Mouse (Mus musculus): Measurements from ENCODE around the gene Rab11fip3.
A peak's percentile ranks its signal among the peaks of the same experiment; 100 is the strongest.
"Not testable (repeated sequence)": the region's sequence is repeated elsewhere in the genome, so short reads cannot be mapped to it uniquely, and the experiment has no call there.

The Rab11fip3 gene

DNA sequence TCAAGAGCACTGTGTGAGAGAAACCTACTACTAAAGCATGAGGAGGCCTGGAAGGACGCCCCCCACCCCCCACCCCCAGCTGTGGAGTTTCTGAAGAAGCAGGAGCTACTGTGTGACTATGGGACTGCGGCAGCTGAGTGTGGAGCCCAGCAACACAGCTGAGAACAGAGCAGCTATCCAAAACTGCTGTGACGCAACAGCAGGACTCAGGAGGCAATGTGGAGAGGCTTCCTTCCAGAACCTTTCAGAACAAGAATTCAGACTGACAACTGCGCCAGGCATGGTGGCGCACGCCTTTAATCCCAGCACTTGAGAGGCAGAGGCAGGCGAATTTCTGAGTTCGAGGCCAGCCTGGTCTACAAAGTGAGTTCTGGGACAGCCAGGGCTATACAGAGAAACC is 28.6 kb downstream of the Rab11fip3 start:
- not testable (repeated sequence) for DNase-seq (ENCODE audit: low spot score)

DNA sequence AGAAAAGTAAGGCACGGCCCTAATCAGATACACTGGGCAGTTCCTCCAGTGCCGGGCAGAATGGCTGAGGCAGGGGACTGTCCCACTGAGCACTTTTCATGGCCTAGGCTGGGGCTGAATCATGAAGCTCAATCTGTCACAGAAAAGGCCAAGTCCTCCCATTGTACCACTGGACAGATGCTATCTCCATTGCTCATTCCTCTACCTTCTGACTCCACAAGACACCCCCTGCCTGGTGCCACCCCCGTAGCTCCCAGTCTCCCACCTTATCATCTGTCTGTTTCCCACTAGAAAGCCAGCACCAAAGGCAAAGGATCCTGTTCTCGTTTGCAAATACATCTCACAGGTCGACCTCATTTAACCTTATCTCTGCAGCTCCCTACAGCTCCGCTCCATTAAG is 37.3 kb downstream of the Rab11fip3 start:
- DNase-seq (ENCODE audit: low spot score), result no peak

DNA sequence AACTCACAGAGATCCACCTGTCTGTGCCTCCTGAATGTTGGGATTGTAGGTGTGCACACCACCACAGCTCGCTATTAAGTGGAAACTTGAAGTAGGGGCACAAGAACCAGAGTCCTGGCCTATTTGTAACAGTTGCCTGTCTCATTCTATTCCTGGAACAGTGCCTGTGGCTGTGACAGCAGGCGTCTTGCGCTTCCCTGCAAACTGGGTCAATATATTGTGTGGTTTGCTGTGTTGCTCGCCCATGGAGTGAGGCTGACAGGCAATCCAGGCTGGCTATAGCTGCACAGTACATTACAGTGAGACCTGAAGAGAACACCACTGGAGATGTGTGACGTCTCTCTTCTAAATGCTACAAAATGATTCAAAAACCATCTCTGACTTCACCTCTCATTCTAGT is 37.8 kb downstream of the Rab11fip3 start:
- DNase-seq (ENCODE audit: low spot score), result no peak

- DNase-seq (ENCODE audit: low spot score), result no peak
These were observed 41.1 kb downstream of the Rab11fip3 start for GRCm38 (mm10) chr17:26028261-26028660.

DNA sequence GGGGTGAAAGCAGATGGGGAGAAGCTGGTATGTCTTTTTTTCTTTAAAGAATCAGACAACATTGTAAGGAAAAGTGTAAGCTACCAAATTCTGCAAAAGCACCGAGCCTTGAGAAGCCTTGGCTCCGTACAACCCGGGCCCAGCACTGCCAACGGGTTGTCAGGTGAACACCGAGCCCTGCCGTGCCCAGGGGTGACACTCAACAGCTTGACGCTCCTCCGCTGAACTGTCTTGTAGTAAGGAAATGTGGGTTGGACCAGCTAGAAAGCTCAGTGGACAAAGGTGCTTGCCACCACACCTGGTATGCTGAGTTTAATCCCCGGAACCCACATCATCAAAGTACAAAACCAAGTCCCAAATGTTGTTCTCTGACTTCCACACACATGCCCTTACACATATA is 44.7 kb downstream of the Rab11fip3 start:
- no peak for DNase-seq (ENCODE audit: low spot score)

DNA sequence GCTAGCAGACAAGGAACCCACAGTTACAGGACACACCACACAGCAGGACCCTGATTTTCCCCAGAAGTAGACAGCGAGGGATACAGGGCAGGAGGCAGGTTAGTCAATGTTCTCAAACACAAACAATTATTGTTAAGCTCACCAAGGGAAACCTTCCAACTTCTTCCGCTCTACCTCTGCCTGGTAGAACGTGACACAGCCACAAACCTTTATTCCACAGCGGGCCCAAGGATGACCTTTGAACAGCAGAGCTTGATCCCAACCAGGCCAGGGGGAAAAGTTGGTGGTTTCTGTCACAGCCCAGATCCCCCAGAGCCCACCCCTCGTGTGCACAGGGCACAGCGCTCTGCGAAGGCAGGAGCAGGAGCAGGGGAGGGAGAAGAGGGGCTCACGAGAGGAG is 45.4 kb downstream of the Rab11fip3 start:
- DNase-seq (ENCODE audit: low spot score), result no peak

DNA sequence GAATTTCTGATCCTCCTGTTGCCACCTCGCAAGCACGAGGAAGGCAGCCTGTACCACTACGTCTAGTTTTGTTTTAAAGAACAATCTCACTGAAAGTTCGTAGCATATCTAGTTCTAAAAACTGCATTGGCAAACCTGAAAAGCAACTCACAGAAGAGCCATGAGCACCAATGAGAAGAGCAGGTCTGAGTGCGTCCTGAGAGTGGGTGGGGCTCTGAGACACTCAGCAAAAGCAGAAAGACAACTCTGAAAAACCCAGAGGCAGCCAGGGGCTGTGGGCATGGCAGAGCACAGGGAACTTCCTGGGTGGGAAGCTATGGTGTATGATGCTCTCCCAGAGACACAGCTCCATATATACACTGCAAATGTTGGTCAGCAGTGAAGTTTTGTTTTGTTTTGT is 46.2 kb downstream of the Rab11fip3 start:
- DNase-seq (ENCODE audit: low spot score), result no peak

GRCm38 (mm10) chr17:26021728-26022341 is 47.5 kb downstream of the Rab11fip3 start:
- DNase-seq (ENCODE audit: low spot score), result no peak

GRCm38 (mm10) chr17:26020848-26021347 is 48.5 kb downstream of the Rab11fip3 start:
- no peak for DNase-seq (ENCODE audit: low spot score)

DNA sequence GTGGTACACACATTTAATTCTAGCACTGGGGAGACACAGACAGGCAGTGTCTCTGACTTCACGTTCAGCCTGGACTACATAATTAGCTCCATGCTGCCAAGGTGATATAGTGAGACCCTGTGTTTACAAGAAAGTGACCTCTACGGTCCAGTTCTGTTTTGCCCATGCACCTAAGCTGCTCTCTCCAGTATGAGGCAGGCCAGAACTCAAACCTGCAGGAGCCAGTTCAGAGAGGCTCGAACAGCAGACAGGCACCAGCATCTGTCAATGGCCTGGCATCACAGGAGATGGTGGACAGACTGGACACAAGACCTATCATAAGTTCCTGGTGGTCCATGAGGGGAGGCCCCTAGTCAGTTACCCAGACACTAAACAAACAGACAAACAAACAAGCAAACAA is 51.0 kb downstream of the Rab11fip3 start:
- no peak for DNase-seq (ENCODE audit: low spot score)

DNA sequence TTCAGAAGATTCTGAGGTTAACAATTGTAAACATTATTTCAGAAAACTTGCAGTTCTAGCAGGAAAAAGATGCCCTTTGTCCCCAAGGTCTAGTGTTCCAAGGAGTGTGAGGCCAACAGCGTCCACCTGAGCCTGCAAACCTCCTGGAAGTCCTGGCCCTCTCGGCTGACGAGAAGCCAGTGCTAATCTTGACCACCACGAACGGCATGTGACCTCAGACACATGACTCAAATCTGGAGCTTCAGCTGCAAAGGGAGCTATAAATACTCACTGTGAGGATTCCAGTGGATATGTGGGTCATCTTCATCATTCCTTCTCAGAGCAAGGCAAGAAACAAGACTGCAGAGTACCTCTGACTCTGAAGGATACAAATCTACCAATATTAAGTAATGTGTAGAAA is 51.4 kb downstream of the Rab11fip3 start:
- DNase-seq (ENCODE audit: low spot score), result no peak

DNA sequence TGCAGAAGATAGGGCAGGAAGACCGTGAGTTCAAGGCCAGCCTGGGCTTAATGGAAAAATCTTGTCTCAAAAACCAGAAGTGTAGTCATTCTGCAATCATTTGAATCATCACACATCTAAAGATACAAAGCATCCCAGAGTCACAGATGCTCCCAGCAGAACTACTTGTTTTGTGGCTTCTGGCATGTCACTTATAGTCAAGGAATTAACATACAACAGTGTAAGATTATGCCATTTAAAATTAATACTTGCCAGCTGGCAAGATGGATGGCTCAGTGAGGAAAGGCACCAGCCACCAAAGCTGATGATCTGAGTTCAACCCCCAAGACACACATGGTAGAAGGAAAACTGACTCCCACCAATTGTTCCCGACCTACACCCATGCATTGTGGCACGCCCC is 52.3 kb downstream of the Rab11fip3 start:
- DNase-seq (ENCODE audit: low spot score), result no peak

DNA sequence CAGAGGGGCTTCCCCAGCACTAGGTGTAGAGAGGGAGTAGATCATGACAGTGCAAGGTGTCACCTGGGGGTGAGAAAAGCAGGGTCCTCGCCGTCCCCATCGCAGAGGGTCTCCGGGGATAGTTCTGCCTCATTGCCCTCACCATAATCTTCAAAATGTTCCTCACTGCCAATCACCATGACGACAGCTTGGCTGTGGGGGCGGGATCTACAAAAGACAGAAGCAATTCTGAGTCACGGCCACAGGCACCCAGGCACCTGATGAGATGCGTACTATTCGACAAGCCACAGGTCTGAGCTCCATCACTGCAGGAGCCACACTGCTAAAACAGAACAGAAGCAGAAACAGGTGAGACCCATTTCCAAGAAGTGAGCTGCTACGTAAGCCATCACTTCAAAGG is 55.6 kb downstream of the Rab11fip3 start:
- peak; percentile 77 for DNase-seq (ENCODE audit: low spot score)

- DNase-seq (ENCODE audit: low spot score), result peak; percentile 68
These were observed 57.4 kb downstream of the Rab11fip3 start for GRCm38 (mm10) chr17:26011841-26012460.

- DNase-seq (ENCODE audit: low spot score), result peak; percentile 90
These were observed 59.8 kb downstream of the Rab11fip3 start for GRCm38 (mm10) chr17:26009540-26009939.

DNA sequence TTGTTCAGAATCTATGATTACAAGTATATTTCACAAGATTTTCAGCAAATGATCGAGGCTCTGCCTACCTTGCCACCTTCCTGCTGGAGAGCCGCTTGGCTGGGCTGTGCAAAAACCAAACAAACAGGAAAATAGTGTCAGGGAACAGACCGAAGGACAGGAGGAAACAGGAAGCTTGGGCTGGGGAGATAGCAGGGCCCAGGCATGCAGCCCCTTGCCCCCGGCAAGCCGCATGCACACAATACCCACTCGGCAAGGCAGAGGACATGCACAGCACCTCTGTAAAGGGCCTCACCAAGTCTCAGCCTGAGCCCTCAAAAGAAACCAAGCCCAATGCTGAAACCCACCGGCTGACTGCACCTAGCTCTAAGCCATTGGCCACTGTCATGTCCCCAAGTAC is 60.6 kb downstream of the Rab11fip3 start:
- DNase-seq (ENCODE audit: low spot score), result no peak

DNA sequence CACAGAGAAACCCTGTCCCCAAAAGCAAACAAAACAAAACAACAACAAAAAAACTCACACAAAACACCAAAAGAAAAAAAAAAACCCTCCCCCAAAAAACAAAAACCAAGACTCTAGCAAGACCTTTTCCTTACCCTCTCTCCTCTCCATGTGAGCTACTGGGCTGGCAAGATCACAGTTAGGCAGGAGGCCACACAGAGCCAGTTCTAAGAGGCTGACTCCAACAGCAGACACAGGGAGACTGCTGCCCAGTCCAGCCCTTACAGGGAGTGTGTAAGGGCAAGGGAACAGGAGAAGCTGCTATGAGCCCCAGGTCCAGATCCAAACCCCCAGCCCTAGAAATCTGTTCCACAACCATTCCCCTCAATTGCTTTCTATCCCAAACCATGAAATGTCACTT is 61.0 kb downstream of the Rab11fip3 start:
- DNase-seq (ENCODE audit: low spot score), result no peak

DNA sequence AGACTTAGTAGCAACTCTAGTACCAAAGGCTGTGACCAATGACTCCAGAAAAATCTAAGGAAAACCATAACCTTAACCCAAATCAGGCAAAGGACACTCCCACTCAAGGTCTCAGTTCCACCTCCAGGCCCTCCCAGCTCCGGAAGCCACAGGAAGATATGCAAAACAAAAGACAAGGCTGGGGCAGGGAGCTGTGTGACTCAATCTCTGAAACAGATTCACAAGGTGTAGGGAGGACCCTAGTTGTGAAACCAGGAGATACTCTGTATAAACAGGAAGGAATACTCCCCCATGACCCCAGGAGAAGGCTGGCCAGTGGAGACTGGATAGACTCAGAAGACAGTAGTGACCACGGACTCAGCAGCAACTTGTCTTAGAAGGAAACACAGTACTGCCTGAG is 61.7 kb downstream of the Rab11fip3 start:
- DNase-seq (ENCODE audit: low spot score), result no peak

- DNase-seq (ENCODE audit: low spot score), result no peak
These were observed 63.5 kb downstream of the Rab11fip3 start for GRCm38 (mm10) chr17:26005731-26006450.

DNA sequence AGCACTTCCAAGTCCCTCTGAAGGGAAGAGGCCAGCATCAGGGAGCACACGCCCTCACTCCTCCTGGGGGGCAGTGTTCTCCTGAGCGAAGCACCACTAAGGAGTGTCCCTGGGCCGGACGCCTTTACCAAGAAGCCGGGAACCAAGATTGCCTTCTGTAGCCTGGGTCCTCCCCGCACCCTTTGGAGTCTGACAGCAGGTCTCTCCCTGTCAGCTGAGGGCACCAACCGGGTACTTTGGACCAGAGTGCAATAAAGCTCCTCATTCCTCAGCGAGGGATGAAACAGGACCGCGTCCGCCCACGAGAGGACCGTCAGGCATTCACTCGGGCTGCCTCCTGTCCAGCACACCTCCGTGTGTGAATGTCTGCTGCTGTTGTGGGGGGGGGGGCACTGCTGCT is 64.6 kb downstream of the Rab11fip3 start:
- DNase-seq (ENCODE audit: low spot score), result no peak

GRCm38 (mm10) chr17:26003864-26004263 is 65.5 kb downstream of the Rab11fip3 start:
- no peak for DNase-seq (ENCODE audit: low spot score)

- no peak for DNase-seq (ENCODE audit: low spot score)
These were observed 70.9 kb downstream of the Rab11fip3 start for GRCm38 (mm10) chr17:25998425-25998824.

DNA sequence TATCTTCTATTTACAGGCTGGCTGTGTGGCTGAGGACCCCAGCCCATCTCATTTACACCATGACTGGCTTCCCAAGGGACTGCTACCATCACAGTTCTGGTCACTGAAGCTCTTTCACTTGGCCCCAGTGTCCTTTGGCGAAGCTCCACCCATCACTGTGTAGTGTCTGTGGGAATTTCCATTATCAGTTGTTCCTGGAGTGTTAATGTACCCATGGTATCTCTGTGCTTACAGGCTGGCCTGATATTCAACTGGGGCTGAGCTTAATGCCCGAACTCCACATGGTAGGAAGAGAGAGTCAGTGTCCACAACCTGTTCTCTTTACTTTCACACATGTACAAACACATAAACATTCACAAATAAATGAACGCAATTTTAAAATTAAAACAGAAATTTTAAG is 75.9 kb downstream of the Rab11fip3 start:
- no peak for DNase-seq (ENCODE audit: low spot score)

Data from layer of hippocampus, adult 11-12 months (tissue).